Comparison of ENCODE assay signal across 11 mouse cellular contexts in genomic region chr8:87895203-87896041, GRCm38 (mm10).
DNase-seq lines count a peak whose midpoint lies in the region; TF ChIP-seq lines count a peak whose summit lies in the region.
"Had no signal": no experiment of that assay in that cellular context is flagged by ENCODE, and none has a peak within 500 bp of the region (broad histone marks: within the 10 kb centered on the region; RNA-seq: fewer than 3 reads in every experiment).

No protein-coding gene starts in this region.

- peaks cover 67% of the 10 kb centered on the region for H3K4me1 ChIP-seq in E14TG2a.4 (replicated peaks; ENCODE audit: low read depth, low read length)
- peaks cover 73% of the 10 kb centered on the region for H3K4me1 ChIP-seq in embryonic facial prominence, embryonic 10.5 days
- peaks cover 67% of the 10 kb centered on the region for H3K4me1 ChIP-seq in hindbrain, embryonic 10.5 days (replicated peaks)
- H3K4me1 ChIP-seq in midbrain, embryonic 10.5 days: peaks cover 67% of the 10 kb centered on the region

- no peaks in the 10 kb centered on the region for H3K27me3 ChIP-seq in E14TG2a.4 (ENCODE audit: insufficient read depth, low read length)
- H3K27me3 ChIP-seq in embryonic facial prominence, embryonic 10.5 days (replicated peaks; ENCODE audit: low read depth, poor library complexity, severe bottlenecking): no peaks in the 10 kb centered on the region
- no peaks in the 10 kb centered on the region for H3K27me3 ChIP-seq in hindbrain, embryonic 10.5 days (ENCODE audit: insufficient read depth, poor library complexity, severe bottlenecking)
- no peaks in the 10 kb centered on the region for H3K27me3 ChIP-seq in midbrain, embryonic 10.5 days (ENCODE audit: low read depth, poor library complexity, severe bottlenecking)

- peak; percentile 35 for DNase-seq in embryonic facial prominence, embryonic 10.5 days (ENCODE audit: low spot score)
- DNase-seq in hindbrain, embryonic 10.5 days (ENCODE audit: low spot score): no peak
- no peak for DNase-seq in midbrain, embryonic 10.5 days (ENCODE audit: low spot score)
- DNase-seq in lung, postnatal 14 days: no peak
- no peak for DNase-seq in urinary bladder, postnatal 36 days (ENCODE audit: low spot score in 2 of 2)
- DNase-seq in layer of hippocampus, adult 8-10 months (ENCODE audit: low spot score in 2 of 2): no peak
- no peak for DNase-seq in right cerebral cortex, postnatal 36 days (ENCODE audit: low spot score in 2 of 2)
- DNase-seq: gastrocnemius, postnatal 14 days; heart, postnatal 36 days; kidney, postnatal 36 days had no signal

- H3K9me3 ChIP-seq in E14TG2a.4 (ENCODE audit: low read length): no peaks in the 10 kb centered on the region
- no peaks in the 10 kb centered on the region for H3K9me3 ChIP-seq in embryonic facial prominence, embryonic 10.5 days
- no peaks in the 10 kb centered on the region for H3K9me3 ChIP-seq in hindbrain, embryonic 10.5 days
- H3K9me3 ChIP-seq in midbrain, embryonic 10.5 days (replicated peaks): no peaks in the 10 kb centered on the region

- 0 out of 2 replicates have a peak overlapping the region, but pooled peaks have one; percentile 7 for H3K4me3 ChIP-seq in E14TG2a.4 (replicated peaks; ENCODE audit: low read length)
- no peak overlapping the region for H3K4me3 ChIP-seq in embryonic facial prominence, embryonic 10.5 days
- no peak overlapping the region for H3K4me3 ChIP-seq in hindbrain, embryonic 10.5 days
- H3K4me3 ChIP-seq in midbrain, embryonic 10.5 days: no peak overlapping the region

- peak overlapping the region; percentile 71 for H3K27ac ChIP-seq in embryonic facial prominence, embryonic 10.5 days (replicated peaks)
- H3K27ac ChIP-seq in hindbrain, embryonic 10.5 days: peak overlapping the region; percentile 87
- peak overlapping the region; percentile 68 for H3K27ac ChIP-seq in midbrain, embryonic 10.5 days (replicated peaks)

- TF ChIP-seq CTCF in E14TG2a.4 (conservative IDR thresholded peaks at IDR 0.05; ENCODE audit: low read length): no peak

- H3K36me3 ChIP-seq in E14TG2a.4 (ENCODE audit: insufficient read depth, low read length): 0 out of 2 replicates have a peak, but pooled peaks cover 4% of the 10 kb centered on the region
- H3K36me3 ChIP-seq in embryonic facial prominence, embryonic 10.5 days (replicated peaks): peaks cover 7% of the 10 kb centered on the region; the same call in 1 of the 2 replicates
- peaks cover 9% of the 10 kb centered on the region; the same call in 1 of the 2 replicates for H3K36me3 ChIP-seq in hindbrain, embryonic 10.5 days
- H3K36me3 ChIP-seq in midbrain, embryonic 10.5 days: peaks cover 3% of the 10 kb centered on the region; the same call in 1 of the 2 replicates

- 65% methylated on average over 13 of the region's 13 CpGs for WGBS in embryonic facial prominence, embryonic 10.5 days
- 63% methylated on average over 13 of the region's 13 CpGs for WGBS in hindbrain, embryonic 10.5 days
- WGBS in midbrain, embryonic 10.5 days: 70% methylated on average over 13 of the region's 13 CpGs
